24 mouse cellular contexts compared by ENCODE assay signal in genomic region chr4:119788746-119789145, GRCm38 (mm10).
"Had no signal": no experiment of that assay in that cellular context is flagged by ENCODE, and none has a peak within 500 bp of the region (broad histone marks: within the 10 kb centered on the region; RNA-seq: fewer than 3 reads in every experiment).

No protein-coding gene starts in this region.

- DNase-seq: cerebellum, adult 8-10 months; cerebellum, adult 9-10 months; cerebellum, adult 9-11 months; cerebellum, postnatal 10 days; cerebellum, postnatal 14 days; cerebellum, postnatal 36 days; embryo, embryonic 11 days; forebrain, postnatal 0 days; gastrocnemius, adult 2 months; gastrocnemius, postnatal 10 days; gastrocnemius, postnatal 14 days; gastrocnemius, postnatal 25 days; gastrocnemius, postnatal 36 days; heart, adult 18-20 months; heart, adult 2 months had no signal

- H3K4me3 ChIP-seq: embryonic facial prominence, embryonic 10.5 days; embryonic facial prominence, embryonic 12.5 days; embryonic facial prominence, embryonic 13.5 days; embryonic facial prominence, embryonic 15.5 days; erythroblast, embryonic 14.5 days; forebrain, embryonic 10.5 days; forebrain, embryonic 12.5 days; forebrain, embryonic 13.5 days; forebrain, embryonic 15.5 days; gastrocnemius, adult 2 months; heart, adult 2 months had no signal

- H3K4me1 ChIP-seq: embryonic facial prominence, embryonic 10.5 days; embryonic facial prominence, embryonic 12.5 days; embryonic facial prominence, embryonic 13.5 days; embryonic facial prominence, embryonic 15.5 days; forebrain, embryonic 12.5 days; forebrain, embryonic 13.5 days; forebrain, embryonic 15.5 days had no signal

- H3K27ac ChIP-seq: embryonic facial prominence, embryonic 10.5 days; embryonic facial prominence, embryonic 12.5 days; embryonic facial prominence, embryonic 13.5 days; embryonic facial prominence, embryonic 15.5 days; forebrain, embryonic 10.5 days; forebrain, embryonic 12.5 days; forebrain, embryonic 13.5 days; forebrain, embryonic 15.5 days; gastrocnemius, adult 2 months; heart, adult 2 months had no signal
